Mouse (Mus musculus) cortical plate, adult 2 months (tissue): ENCODE results near the gene Itpr2.

Experiments used
- CTCF ChIP-seq: fragments of 200-500 bp; IDR thresholded peaks from 2 replicates; pipeline ENCODE4 v1.5.1; 2011; ENCODE audit warnings: mild to moderate bottlenecking, control low read depth, low read length; ENCODE audit not compliant: insufficient read depth; ENCODE audit errors: extremely low read depth
- POLR2A ChIP-seq: fragments of 200-500 bp; IDR thresholded peaks from 2 replicates; pipeline ENCODE4 v1.6.1; 2011; ENCODE audit warnings: mild to moderate bottlenecking, low read length, control low read depth; ENCODE audit not compliant: insufficient read depth; ENCODE audit errors: extremely low read depth

GRCm38 (mm10) chr6:146387039-146387713 lies 114.8 kb downstream of the Itpr2 start:
- no peak for TF ChIP-seq CTCF
- no peak for TF ChIP-seq POLR2A
